Mouse (Mus musculus) gastrocnemius, adult 18-20 months (tissue): ENCODE data around the gene Fev. TPM values are rescaled to one million over a fixed set of nuclear protein-coding genes. Genes with fewer than 3 reads are reported as not detected.
A peak's percentile ranks its signal among the peaks of the same experiment; 100 is the strongest.

Source experiments
- microRNA-seq: library from miRNA; unstranded; fragments of <30 nt; microRNA quantifications from one replicate; pipeline ENCODE4 v1.2.0, GENCODE M21; 2021
- total RNA-seq, 2 experiments: library from RNA; stranded (reverse); gene quantifications; 2 replicates each; pipeline ENCODE4 v1.2.3; 2021

The Fev gene
- total RNA-seq, 2 experiments from 2014 or later, result not detected

Small RNA genes lying within 50 kb of the gene (microRNA-seq; reads per million reads assigned to microRNA genes)
- 13.6 reads per million, percentile 30 among the genes with 10 or more reads in this experiment for gene Mir375

Other genes starting within 250 kb of the Fev start
- gene Ttll4, start 223.7 kb downstream of the Fev start, total RNA-seq, result 10 to 100 TPM in 1 of 2 experiments, 1 to 10 TPM in 1; 9.0 to 11.0 TPM
- 10 to 100 TPM; 55.7 to 57.8 TPM for gene Cyp27a1, start 171.8 kb downstream of the Fev start, total RNA-seq
- gene Prkag3, start 136.2 kb downstream of the Fev start, total RNA-seq, result 100 to 1,000 TPM in 1 of 2 experiments, 10 to 100 TPM in 1; 75.0 to 102 TPM
- gene Wnt6, start 113.5 kb downstream of the Fev start, total RNA-seq, result under 1 TPM; 0.45 to 0.50 TPM
- gene Wnt10a, start 93.9 kb downstream of the Fev start, total RNA-seq, result under 1 TPM; 0.11 to 0.14 TPM
- gene Cdk5r2, start 30.5 kb downstream of the Fev start, total RNA-seq, result not detected
- gene Cryba2, start 7.7 kb upstream of the Fev start, total RNA-seq, result not detected
- gene Cfap65, start 50.2 kb upstream of the Fev start, total RNA-seq, result not detected
- gene Ihh, start 66.3 kb upstream of the Fev start, total RNA-seq, result under 1 TPM; 0.16 to 0.26 TPM
- 1 to 10 TPM; 4.9 to 5.3 TPM for gene Nhej1, start 239.8 kb upstream of the Fev start, total RNA-seq
- under 1 TPM; 0.14 TPM for gene Slc23a3, start 248.5 kb upstream of the Fev start, total RNA-seq